8 mouse cellular contexts compared by ENCODE assay signal in genomic region chr11:117408442-117409031, GRCm38 (mm10).
DNase-seq lines count a peak whose midpoint lies in the region; ATAC-seq lines count a peak whose summit lies in the region.

No protein-coding gene starts in this region.

- peaks cover 11% of the 10 kb centered on the region for H3K27me3 ChIP-seq in embryonic facial prominence, embryonic 15.5 days
- H3K27me3 ChIP-seq in intestine, embryonic 16.5 days (replicated peaks; ENCODE audit: control insufficient read depth, insufficient read depth, low read length): peaks cover 26% of the 10 kb centered on the region
- H3K27me3 ChIP-seq in midbrain, embryonic 15.5 days (replicated peaks): no peaks in the 10 kb centered on the region

- no peak for ATAC-seq in embryonic facial prominence, embryonic 15.5 days (ENCODE audit: insufficient number of reproducible peaks, low FRiP score, low TSS enrichment, low read depth)
- ATAC-seq in intestine, embryonic 16.5 days: no peak
- ATAC-seq in midbrain, embryonic 15.5 days (replicated peaks): peak; percentile 45
- no peak for ATAC-seq in CD4-positive, CD25-positive, alpha-beta regulatory T cell, adult 4 months

- peak overlapping the region; percentile 28; the same call in 1 of the 2 replicates for H3K4me3 ChIP-seq in embryonic facial prominence, embryonic 15.5 days (replicated peaks)
- H3K4me3 ChIP-seq in intestine, embryonic 16.5 days (ENCODE audit: low read length): no peak overlapping the region
- H3K4me3 ChIP-seq in midbrain, embryonic 15.5 days: peak overlapping the region; percentile 29

- H3K4me1 ChIP-seq in embryonic facial prominence, embryonic 15.5 days: peaks cover 43% of the 10 kb centered on the region
- H3K4me1 ChIP-seq in intestine, embryonic 16.5 days (ENCODE audit: control insufficient read depth, insufficient read depth, low read length): peaks cover 23% of the 10 kb centered on the region
- H3K4me1 ChIP-seq in midbrain, embryonic 15.5 days: peaks cover 68% of the 10 kb centered on the region

- H3K27ac ChIP-seq in embryonic facial prominence, embryonic 15.5 days (replicated peaks): no peak overlapping the region
- no peak overlapping the region for H3K27ac ChIP-seq in intestine, embryonic 16.5 days (ENCODE audit: low read length)
- H3K27ac ChIP-seq in midbrain, embryonic 15.5 days: peak overlapping the region; percentile 97

- H3K36me3 ChIP-seq in embryonic facial prominence, embryonic 15.5 days: no peaks in the 10 kb centered on the region
- no peaks in the 10 kb centered on the region for H3K36me3 ChIP-seq in intestine, embryonic 16.5 days (ENCODE audit: control insufficient read depth, insufficient read depth, low read length)
- no peaks in the 10 kb centered on the region for H3K36me3 ChIP-seq in midbrain, embryonic 15.5 days (replicated peaks)

- H3K9me3 ChIP-seq in embryonic facial prominence, embryonic 15.5 days (replicated peaks): no peaks in the 10 kb centered on the region
- H3K9me3 ChIP-seq in intestine, embryonic 16.5 days (ENCODE audit: control insufficient read depth, low read length): no peaks in the 10 kb centered on the region
- H3K9me3 ChIP-seq in midbrain, embryonic 15.5 days: no peaks in the 10 kb centered on the region

- H3K9ac ChIP-seq in embryonic facial prominence, embryonic 15.5 days: no peak overlapping the region; the same call in 1 of the 2 replicates
- no peak overlapping the region for H3K9ac ChIP-seq in intestine, embryonic 16.5 days (ENCODE audit: low read depth, low read length)
- H3K9ac ChIP-seq in midbrain, embryonic 15.5 days: peak overlapping the region; percentile 15; the same call in 1 of the 2 replicates

- peak; percentile 25 for DNase-seq in kidney, adult 11 months
- DNase-seq in kidney, adult 18-20 months: no peak
- no peak for DNase-seq in spleen, adult 12 weeks (ENCODE audit: low spot score)
- DNase-seq in adrenal gland, adult 2 months: no peak

- peak overlapping the region; percentile 61 for H3K4me2 ChIP-seq in embryonic facial prominence, embryonic 15.5 days (replicated peaks)
- H3K4me2 ChIP-seq in intestine, embryonic 16.5 days (ENCODE audit: low read depth, low read length): peak overlapping the region; percentile 53
- H3K4me2 ChIP-seq in midbrain, embryonic 15.5 days: peak overlapping the region; percentile 55

- 10% methylated on average over 16 of the region's 16 CpGs for WGBS in embryonic facial prominence, embryonic 15.5 days
- 12% methylated on average over 16 of the region's 16 CpGs for WGBS in intestine, embryonic 16.5 days
- 4% methylated on average over 16 of the region's 16 CpGs for WGBS in midbrain, embryonic 15.5 days
